Mouse (Mus musculus) lung, postnatal 0 days (tissue): ENCODE results near the gene Ddx27.

Experiments
- CTCF ChIP-seq: IDR thresholded peaks from 2 replicates; pipeline ENCODE4 v1.5.1; 2016; ENCODE audit warnings: antibody characterized with exemption, mild to moderate bottlenecking
- EP300 ChIP-seq: IDR thresholded peaks from 2 replicates; pipeline ENCODE4 v1.6.1; 2016; ENCODE audit warnings: antibody characterized with exemption, mild to moderate bottlenecking, control low read depth

DNA sequence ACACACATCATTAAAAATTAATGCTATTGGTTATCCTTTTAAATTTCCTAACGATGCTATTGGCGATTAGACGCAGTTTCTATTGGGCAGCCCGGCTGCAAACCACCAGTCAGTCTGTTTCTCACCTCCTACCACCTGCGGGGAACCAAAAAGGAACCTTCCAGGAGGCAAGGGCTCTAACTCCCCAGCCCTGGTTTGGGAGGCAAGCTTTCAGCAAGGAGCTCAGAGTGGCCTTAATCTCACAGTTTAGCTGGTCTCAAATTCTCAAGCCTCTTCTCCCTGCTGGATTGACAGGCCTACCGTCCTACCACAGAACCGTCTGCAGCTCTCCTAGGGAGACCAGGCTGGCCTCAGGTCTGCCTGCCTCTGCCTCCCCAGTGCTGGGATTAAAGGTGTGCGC is 44.5 kb downstream of the Ddx27 start:
- no peak for TF ChIP-seq CTCF
- TF ChIP-seq EP300: no peak
